Mouse (Mus musculus) spleen, adult 2 months (tissue): ENCODE data around the gene Fdxacb1. TPM values are rescaled to one million over a fixed set of nuclear protein-coding genes. Genes with fewer than 3 reads are reported as not detected.
A peak's percentile ranks its signal among the peaks of the same experiment; 100 is the strongest.

Experiments
- DNase-seq, 2 experiments: peaks; one replicate each; pipeline versions ENCODE4 v3.0.0 to v3.0.0-alpha.2; 2012 to 2021; ENCODE audit warnings: low spot score in 2 of 2, low read depth in 1 of 2
- H3K27ac ChIP-seq: fragments of 200-500 bp; 2 replicates; pipeline ENCODE4 v1.5.1; 2012; ENCODE audit warnings: low read length, inconsistent platforms; ENCODE audit not compliant: insufficient read depth
- H3K27me3 ChIP-seq: fragments of 200-500 bp; 2 replicates; pipeline ENCODE4 v1.6.1; 2012; ENCODE audit warnings: mild to moderate bottlenecking, moderate library complexity, low read length, inconsistent platforms; ENCODE audit not compliant: control insufficient read depth, insufficient read depth
- H3K36me3 ChIP-seq: fragments of 200-500 bp; 2 replicates; pipeline ENCODE4 v1.6.1; 2012; ENCODE audit warnings: mild to moderate bottlenecking, low read length, inconsistent platforms; ENCODE audit not compliant: control insufficient read depth, insufficient read depth
- H3K4me1 ChIP-seq: fragments of 200-500 bp; 2 replicates; pipeline ENCODE4 v1.6.1; 2011; ENCODE audit warnings: inconsistent platforms; ENCODE audit not compliant: control insufficient read depth, insufficient read depth, insufficient read length
- H3K4me3 ChIP-seq: fragments of 200-500 bp; 2 replicates; pipeline ENCODE4 v1.5.1; 2011; ENCODE audit warnings: mild to moderate bottlenecking, inconsistent platforms; ENCODE audit not compliant: insufficient read depth, insufficient read length; ENCODE audit errors: extremely low read depth
- CTCF ChIP-seq: fragments of 200-500 bp; IDR thresholded peaks from 2 replicates; pipeline ENCODE4 v1.5.1; 2011; ENCODE audit warnings: mild to moderate bottlenecking, inconsistent platforms; ENCODE audit not compliant: insufficient read depth, insufficient read length, insufficient replicate concordance; ENCODE audit errors: extremely low read depth
- POLR2A ChIP-seq: fragments of 200-500 bp; IDR thresholded peaks from 2 replicates; pipeline ENCODE4 v1.6.1; 2011; ENCODE audit warnings: low read depth, low read length, inconsistent platforms
- WGBS: fragments of 180-500 bp; shearing (Covaris S2); methylation state at CpG from one replicate; pipeline ENCODE4 v1.1.7; 2018; 5-methylcytosine and 5-hydroxymethylcytosine counted together
- polyA plus RNA-seq: library from polyadenylated mRNA; depleted of rRNA; stranded (reverse); fragments of >200 nt; gene quantifications from 2 replicates; pipeline ENCODE4 v1.2.3, GENCODE M21; 2012; rRNA removed

Gene Fdxacb1
- 2.6 and 3.2 TPM in 2 replicates for polyA plus RNA-seq

DNA sequence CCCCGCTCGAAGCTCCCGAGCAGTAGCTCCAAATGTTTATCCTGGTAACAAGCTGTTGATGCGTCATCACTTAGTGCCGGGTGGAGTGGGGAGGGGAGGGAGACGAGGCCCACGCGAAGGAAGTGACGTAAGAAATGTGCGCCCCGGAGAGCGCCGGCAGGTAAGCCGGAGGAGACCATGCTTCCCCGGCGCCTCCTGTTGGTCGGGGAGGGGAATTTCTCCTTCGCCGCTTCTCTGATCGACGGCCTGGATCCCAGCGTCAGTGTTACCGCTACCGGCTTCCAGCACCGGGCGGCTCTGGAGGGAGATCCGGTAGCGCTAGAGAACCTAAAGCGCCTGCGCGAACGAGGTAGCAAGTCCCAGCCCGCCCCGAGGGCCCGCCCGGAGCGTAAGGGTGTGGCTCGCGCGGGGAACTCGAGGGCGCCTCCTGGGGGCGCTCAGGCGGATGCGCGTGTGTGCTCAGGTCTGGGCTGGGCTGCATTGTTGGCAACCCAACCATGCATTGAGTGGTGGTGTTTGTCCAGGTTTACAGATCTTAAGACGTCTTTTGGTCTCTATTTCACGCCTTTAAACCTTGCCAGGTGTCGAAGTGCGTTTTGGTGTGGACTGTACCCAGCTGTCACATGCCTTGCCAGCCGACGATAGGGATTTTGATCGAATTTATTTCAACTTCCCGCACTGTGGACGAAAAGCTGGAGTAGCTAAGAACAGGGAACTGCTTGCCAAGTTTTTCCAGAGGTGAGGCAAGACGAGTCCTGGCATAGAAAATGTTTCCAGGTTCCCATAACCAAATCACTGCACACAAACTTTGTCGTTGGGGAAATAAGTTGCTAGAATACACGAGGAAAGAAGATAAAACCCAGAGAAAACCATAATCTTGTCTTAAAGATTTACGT, at the start of gene Fdxacb1:
Gene Fdxacb1 (plus strand): TSS at position 130 of the 896 bp plus-strand sequence.
- H3K36me3 ChIP-seq, result peaks cover 4% of the 10 kb centered on the region; the same call in 1 of the 2 replicates
- 5% methylated on average over 59 of the region's 59 CpGs for WGBS

DNA sequence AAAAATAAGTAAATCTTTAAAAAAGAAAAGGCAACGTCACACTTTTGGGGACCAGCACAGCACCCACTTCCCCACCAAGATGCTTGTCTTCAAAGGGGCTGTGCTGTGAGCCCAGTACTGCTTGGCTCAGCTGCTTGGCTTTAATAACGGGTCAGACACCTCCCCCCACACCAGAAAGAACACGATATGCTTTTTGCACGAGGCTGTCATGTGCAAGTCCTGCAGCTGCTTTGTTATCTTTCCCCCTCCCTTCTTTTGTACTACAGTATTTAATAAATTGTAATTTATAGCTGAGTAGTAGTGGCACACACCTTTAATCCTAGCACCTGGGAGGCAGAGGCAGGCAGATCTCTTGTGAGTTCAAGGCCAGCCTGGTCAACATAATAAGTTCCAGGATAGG, 49.2 kb upstream of the Fdxacb1 start:
- no peaks in the 10 kb centered on the region for H3K27me3 ChIP-seq
- 80% methylated on average over 4 of the region's 4 CpGs for WGBS
- H3K27ac ChIP-seq, result no peak overlapping the region

More for the DNA sequence above, at the start of gene Fdxacb1:
- peak; percentile 96 to 97 for DNase-seq
- no peaks in the 10 kb centered on the region for H3K27me3 ChIP-seq
- H3K4me1 ChIP-seq, result no peaks in the 10 kb centered on the region; the same call in 1 of the 2 replicates
- TF ChIP-seq CTCF (peak; percentile 72), POLR2A (peak; percentile 14; the same call in 1 of the 2 replicates)
- H3K27ac ChIP-seq, result peak within 1 kb of the TSS; percentile 94
- H3K4me3 ChIP-seq, result peak within 1 kb of the TSS; percentile 67

DNA sequence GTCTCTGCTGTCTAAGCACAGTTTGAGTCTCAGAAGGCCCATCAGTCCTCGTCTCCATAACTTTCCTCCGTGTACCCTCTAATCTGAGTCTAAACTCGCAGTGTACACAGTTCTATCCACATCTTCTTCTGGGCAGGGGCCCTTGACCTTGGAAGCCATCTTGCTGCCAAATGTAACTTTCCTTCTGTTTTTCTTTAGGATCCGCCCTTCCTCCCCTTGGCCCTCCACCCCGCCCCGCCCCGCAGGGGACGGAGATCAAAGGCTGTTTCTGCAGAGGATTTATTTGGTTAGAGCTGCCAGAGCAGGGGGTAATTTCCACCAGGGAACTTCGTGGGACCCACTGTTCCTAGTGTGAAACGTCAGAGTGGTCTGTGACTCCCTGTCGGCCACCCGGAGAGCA, 47.0 kb upstream of the Fdxacb1 start:
- no peak overlapping the region for H3K4me3 ChIP-seq
- no peak for DNase-seq
- WGBS, result 73% methylated on average over 12 of the region's 12 CpGs

More for the DNA sequence above, 49.2 kb upstream of the Fdxacb1 start:
- Histone ChIP-seq H3K4me3 (no peak overlapping the region), H3K4me1 (no peaks in the 10 kb centered on the region), H3K36me3 (no peaks in the 10 kb centered on the region)
- no peak for DNase-seq
- TF ChIP-seq CTCF (no peak), POLR2A (no peak)

DNA sequence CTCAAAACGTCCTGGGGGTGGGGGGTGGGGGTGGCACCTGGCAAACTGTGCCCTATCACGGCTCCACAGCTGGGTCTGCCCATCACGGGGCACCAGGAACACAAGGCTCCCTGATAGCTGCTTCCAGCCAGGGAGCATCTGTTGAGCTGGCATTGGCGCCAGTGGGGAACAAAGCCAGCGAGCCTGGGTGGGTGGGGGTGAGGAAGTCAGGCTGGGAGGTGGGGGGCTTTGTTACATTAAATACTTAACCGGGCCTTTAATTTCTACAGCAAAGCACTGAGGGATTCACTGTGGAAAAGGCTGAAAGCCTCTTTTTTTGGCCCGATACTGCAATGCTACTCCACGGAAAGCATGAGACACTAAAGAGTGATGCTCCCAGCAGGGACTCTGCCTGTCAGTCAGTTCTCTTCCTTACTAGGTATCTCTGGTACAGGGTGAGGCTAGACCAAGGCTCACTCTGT, 45.6 kb upstream of the Fdxacb1 start:
- TF ChIP-seq POLR2A, result no peak
- WGBS, result 63% methylated on average over 8 of the region's 8 CpGs

More for the DNA sequence above, 47.0 kb upstream of the Fdxacb1 start:
- TF ChIP-seq CTCF, result no peak
- TF ChIP-seq POLR2A, result no peak
- Histone ChIP-seq H3K36me3 (no peaks in the 10 kb centered on the region), H3K27ac (no peak overlapping the region), H3K27me3 (no peaks in the 10 kb centered on the region), H3K4me1 (no peaks in the 10 kb centered on the region)

DNA sequence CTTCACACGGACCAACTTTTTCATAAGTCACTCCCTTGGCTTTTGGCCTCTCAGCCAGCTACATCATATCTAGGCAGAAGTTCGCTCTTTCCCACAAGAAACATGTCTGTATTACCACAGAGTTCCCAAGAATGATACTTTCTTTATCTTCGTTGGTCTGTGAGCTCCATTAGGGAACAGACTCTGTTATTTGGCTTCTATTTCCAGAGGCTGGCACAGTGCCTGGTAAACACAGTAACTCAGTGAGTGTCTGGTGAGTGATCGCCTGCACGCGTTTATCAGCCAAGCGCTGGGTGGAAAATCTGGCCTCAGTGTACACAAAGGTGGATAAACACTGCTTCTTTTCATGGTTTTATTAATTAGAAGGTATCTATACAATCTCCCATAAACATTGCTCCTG, 44.6 kb upstream of the Fdxacb1 start:
- H3K36me3 ChIP-seq, result no peaks in the 10 kb centered on the region
- H3K27me3 ChIP-seq, result peaks cover 3% of the 10 kb centered on the region; the same call in 1 of the 2 replicates
- 70% methylated on average over 7 of the region's 7 CpGs for WGBS
- no peak for TF ChIP-seq CTCF
- no peak for TF ChIP-seq POLR2A
- H3K4me3 ChIP-seq, result no peak overlapping the region
- no peak for DNase-seq
- no peak overlapping the region for H3K27ac ChIP-seq
- peaks cover 8% of the 10 kb centered on the region for H3K4me1 ChIP-seq

More for the DNA sequence above, 45.6 kb upstream of the Fdxacb1 start:
- DNase-seq, result no peak
- no peaks in the 10 kb centered on the region for H3K27me3 ChIP-seq
- no peaks in the 10 kb centered on the region for H3K36me3 ChIP-seq
- H3K4me3 ChIP-seq, result no peak overlapping the region
- no peak overlapping the region for H3K27ac ChIP-seq
- H3K4me1 ChIP-seq, result no peaks in the 10 kb centered on the region

DNA sequence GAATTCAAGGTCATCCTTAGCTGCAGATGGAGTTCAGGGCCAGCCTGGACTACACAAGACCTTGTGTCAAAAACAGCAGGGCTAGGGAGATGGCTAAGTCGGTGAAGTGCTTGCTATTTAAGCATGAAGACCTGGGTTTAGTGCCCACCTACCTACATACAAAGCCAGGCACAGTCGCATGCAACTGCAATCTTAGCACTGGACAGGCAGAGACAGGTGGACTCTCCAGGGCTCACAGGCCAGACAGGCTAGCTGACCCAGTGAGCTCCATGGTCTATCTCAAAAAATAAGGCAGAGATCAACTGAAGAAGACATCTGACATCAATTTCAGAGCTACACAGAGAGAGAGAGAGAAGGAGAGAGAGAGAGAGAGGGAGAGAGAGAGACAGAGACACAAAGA, 43.9 kb upstream of the Fdxacb1 start:
- DNase-seq, result no peak
- Histone ChIP-seq H3K27me3 (peaks cover 4% of the 10 kb centered on the region; the same call in 1 of the 2 replicates), H3K36me3 (no peaks in the 10 kb centered on the region), H3K4me1 (peaks cover 8% of the 10 kb centered on the region), H3K4me3 (no peak overlapping the region), H3K27ac (no peak overlapping the region)
- WGBS, result 80% methylated on average over 2 of the region's 2 CpGs
- TF ChIP-seq POLR2A (no peak), CTCF (no peak)

DNA sequence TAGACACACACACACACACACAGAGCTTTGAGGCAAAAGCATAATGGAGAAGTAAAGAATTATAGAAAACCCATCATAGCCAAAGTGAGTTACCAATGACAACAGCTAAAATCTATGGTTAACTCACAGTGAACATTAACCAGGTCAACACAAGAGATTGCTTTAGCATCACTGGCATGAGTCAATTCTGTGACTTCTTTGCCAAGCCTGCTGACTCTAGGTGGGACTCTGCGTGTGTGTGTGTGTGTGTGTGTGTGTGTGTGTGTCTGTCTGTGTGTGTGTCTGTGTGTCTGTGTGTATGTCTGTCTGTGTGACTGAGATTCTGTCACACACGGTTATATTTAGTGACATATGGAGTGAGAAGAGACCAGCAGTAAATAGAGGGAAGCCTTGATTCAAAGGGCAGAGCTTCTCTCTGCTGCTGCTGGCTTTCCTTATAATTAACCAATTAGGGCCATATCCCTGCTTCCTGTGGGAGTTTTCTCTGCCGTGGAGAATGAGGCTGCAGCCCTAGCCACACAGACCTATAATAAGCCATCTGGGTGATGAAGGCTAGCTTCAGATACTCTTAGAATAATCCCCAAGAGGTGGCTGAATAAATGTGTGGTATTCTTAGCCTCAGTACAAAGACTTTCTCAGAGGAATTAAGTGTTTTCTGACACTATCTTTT, 43.2 kb upstream of the Fdxacb1 start:
- Histone ChIP-seq H3K27ac (no peak overlapping the region), H3K36me3 (no peaks in the 10 kb centered on the region), H3K27me3 (peaks cover 4% of the 10 kb centered on the region; the same call in 1 of the 2 replicates), H3K4me3 (no peak overlapping the region), H3K4me1 (peaks cover 8% of the 10 kb centered on the region)
- 48% methylated on average over 3 of the region's 3 CpGs for WGBS
- no peak for TF ChIP-seq POLR2A
- no peak for TF ChIP-seq CTCF
- DNase-seq, result no peak
